Mouse (Mus musculus) embryonic facial prominence, embryonic 11.5 days (tissue): Measurements from ENCODE around the gene Panx2. TPM values are rescaled to one million over a fixed set of nuclear protein-coding genes. Genes with fewer than 3 reads are reported as not detected.

ENCODE experiments used
- ATAC-seq: fragments of 200-750 bp; cut with Nextera tagmentation; replicated peaks from 2 replicates; pipeline ENCODE4 v1.8.0; 2017; ENCODE audit warnings: low read depth; ENCODE audit not compliant: insufficient number of reproducible peaks, low FRiP score, low TSS enrichment
- DNase-seq: peaks from one replicate; pipeline ENCODE4 v3.0.0-alpha.2; 2015; ENCODE audit warnings: low spot score
- H3K27ac ChIP-seq: fragments of 300-500 bp; sonication (generic); replicated peaks from 2 replicates; pipeline ENCODE4 v1.5.1; 2014; ENCODE audit warnings: mild to moderate bottlenecking, low read depth, low read length, control low read depth
- H3K27me3 ChIP-seq: fragments of 300-500 bp; sonication (generic); 2 replicates; pipeline ENCODE4 v1.6.1; 2014; ENCODE audit warnings: mild to moderate bottlenecking, low read length, moderate library complexity, mixed read lengths; ENCODE audit not compliant: control insufficient read depth, insufficient read depth
- H3K36me3 ChIP-seq: fragments of 300-500 bp; sonication (generic); replicated peaks from 2 replicates; pipeline ENCODE4 v1.6.1; 2014; ENCODE audit warnings: low read depth, mild to moderate bottlenecking, low read length, moderate library complexity, mixed read lengths; ENCODE audit not compliant: control insufficient read depth, insufficient read depth
- H3K4me1 ChIP-seq: fragments of 300-500 bp; sonication (generic); 2 replicates; pipeline ENCODE4 v1.6.1; 2014; ENCODE audit warnings: low read length, mixed read lengths; ENCODE audit not compliant: control insufficient read depth, insufficient read depth
- H3K4me2 ChIP-seq: fragments of 300-500 bp; sonication (generic); 2 replicates; pipeline ENCODE4 v1.6.1; 2014; ENCODE audit warnings: low read depth, mild to moderate bottlenecking, control low read depth, low read length, moderate library complexity
- H3K4me3 ChIP-seq: fragments of 300-500 bp; sonication (generic); 2 replicates; pipeline ENCODE4 v1.5.1; 2014; ENCODE audit warnings: low read depth, low read length, control low read depth
- H3K9ac ChIP-seq: fragments of 300-500 bp; sonication (generic); replicated peaks from 2 replicates; pipeline ENCODE4 v1.6.1; 2014; ENCODE audit warnings: mild to moderate bottlenecking, control low read depth, low read length
- H3K9me3 ChIP-seq: fragments of 300-500 bp; sonication (generic); replicated peaks from 2 replicates; pipeline ENCODE4 v1.6.1; 2016; ENCODE audit warnings: mild to moderate bottlenecking, low read length, inconsistent platforms, mixed read lengths; ENCODE audit not compliant: control insufficient read depth
- WGBS: fragments of 180-500 bp; shearing (Covaris S2); extraction: QIAGEN DNeasy Blood & Tissue Kit; methylation state at CpG from one replicate; pipeline ENCODE4 v1.1.7; 2014; 5-methylcytosine and 5-hydroxymethylcytosine counted together
- polyA plus RNA-seq: library from polyadenylated mRNA; unstranded; fragments of >200 nt; fragmentation: Nextera tagmentation; extraction: Ambion mirVana; gene quantifications from 2 replicates; pipeline ENCODE4 v1.2.1, GENCODE M21; 2014

Gene Panx2
- polyA plus RNA-seq, 1 experiment from 2014 or later: 0.24 TPM

- Histone ChIP-seq H3K4me3 (no peak overlapping the region), H3K9me3 (no peaks in the 10 kb centered on the region), H3K4me1 (no peaks in the 10 kb centered on the region), H3K4me2 (no peak overlapping the region), H3K27ac (no peak overlapping the region), H3K27me3 (no peaks in the 10 kb centered on the region), H3K36me3 (peaks cover 18% of the 10 kb centered on the region), H3K9ac (no peak overlapping the region)
- WGBS: 86% methylated on average over 7 of the region's 7 CpGs
- ATAC-seq: no peak
- DNase-seq: no peak
Measured at GRCm38 (mm10) chr15:89098616-89099015, 39.1 kb downstream of the Panx2 start.

- ATAC-seq: no peak
- H3K4me2 ChIP-seq: no peak overlapping the region
Measured at GRCm38 (mm10) chr15:89100823-89101222, 41.3 kb downstream of the Panx2 start.

GRCm38 (mm10) chr15:89102646-89103045, 43.1 kb downstream of the Panx2 start:
- peaks cover 15% of the 10 kb centered on the region for H3K36me3 ChIP-seq
- no peaks in the 10 kb centered on the region for H3K9me3 ChIP-seq
- H3K9ac ChIP-seq: no peak overlapping the region
- H3K4me3 ChIP-seq: no peak overlapping the region
- no peaks in the 10 kb centered on the region for H3K27me3 ChIP-seq
- H3K27ac ChIP-seq: no peak overlapping the region
- 72% methylated on average over 5 of the region's 5 CpGs for WGBS
- H3K4me1 ChIP-seq: no peaks in the 10 kb centered on the region
- no peak overlapping the region for H3K4me2 ChIP-seq
- ATAC-seq (no peak; the same call in 1 of the 2 replicates), DNase-seq (no peak)

More at GRCm38 (mm10) chr15:89100823-89101222, 41.3 kb downstream of the Panx2 start:
- DNase-seq: no peak
- Histone ChIP-seq H3K9me3 (no peaks in the 10 kb centered on the region), H3K4me3 (no peak overlapping the region), H3K27me3 (no peaks in the 10 kb centered on the region), H3K27ac (no peak overlapping the region), H3K4me1 (no peaks in the 10 kb centered on the region), H3K36me3 (peaks cover 15% of the 10 kb centered on the region), H3K9ac (no peak overlapping the region)
- WGBS: 91% methylated on average over 12 of the region's 12 CpGs

- peaks cover 18% of the 10 kb centered on the region for H3K36me3 ChIP-seq
- 88% methylated on average over 10 of the region's 10 CpGs for WGBS
Measured at GRCm38 (mm10) chr15:89103921-89104320, 44.4 kb downstream of the Panx2 start.

GRCm38 (mm10) chr15:89104425-89104824, 44.9 kb downstream of the Panx2 start:
- peaks cover 18% of the 10 kb centered on the region for H3K36me3 ChIP-seq
- no peak overlapping the region for H3K9ac ChIP-seq
- no peak overlapping the region for H3K27ac ChIP-seq
- H3K27me3 ChIP-seq: no peaks in the 10 kb centered on the region
- H3K4me2 ChIP-seq: no peak overlapping the region
- no peaks in the 10 kb centered on the region for H3K9me3 ChIP-seq
- H3K4me3 ChIP-seq: no peak overlapping the region
- ATAC-seq: no peak
- 92% methylated on average over 8 of the region's 8 CpGs for WGBS
- no peak for DNase-seq
- H3K4me1 ChIP-seq: no peaks in the 10 kb centered on the region

More at GRCm38 (mm10) chr15:89103921-89104320, 44.4 kb downstream of the Panx2 start:
- Histone ChIP-seq H3K4me1 (no peaks in the 10 kb centered on the region), H3K4me3 (no peak overlapping the region), H3K27me3 (no peaks in the 10 kb centered on the region), H3K9ac (no peak overlapping the region), H3K9me3 (no peaks in the 10 kb centered on the region), H3K27ac (no peak overlapping the region), H3K4me2 (no peak overlapping the region)
- no peak for DNase-seq
- no peak for ATAC-seq

GRCm38 (mm10) chr15:89106073-89106472, 46.5 kb downstream of the Panx2 start:
- no peak overlapping the region for H3K4me3 ChIP-seq
- ATAC-seq: no peak
- 87% methylated on average over 13 of the region's 13 CpGs for WGBS
- no peaks in the 10 kb centered on the region for H3K27me3 ChIP-seq
- peaks cover 18% of the 10 kb centered on the region for H3K36me3 ChIP-seq
- no peak overlapping the region for H3K27ac ChIP-seq
- no peaks in the 10 kb centered on the region for H3K4me1 ChIP-seq
- no peak overlapping the region for H3K4me2 ChIP-seq
- H3K9ac ChIP-seq: no peak overlapping the region
- DNase-seq: no peak
- no peaks in the 10 kb centered on the region for H3K9me3 ChIP-seq

- Histone ChIP-seq H3K4me2 (no peak overlapping the region), H3K4me3 (no peak overlapping the region), H3K4me1 (no peaks in the 10 kb centered on the region), H3K27ac (no peak overlapping the region), H3K9me3 (no peaks in the 10 kb centered on the region), H3K36me3 (peaks cover 11% of the 10 kb centered on the region), H3K27me3 (no peaks in the 10 kb centered on the region), H3K9ac (no peak overlapping the region)
- ATAC-seq (no peak), DNase-seq (no peak)
- 88% methylated on average over 1 of the region's 1 CpGs for WGBS
Measured at GRCm38 (mm10) chr15:89106976-89107375, 47.4 kb downstream of the Panx2 start.

- no peaks in the 10 kb centered on the region for H3K4me1 ChIP-seq
- 78% methylated on average over 9 of the region's 9 CpGs for WGBS
- peaks cover 8% of the 10 kb centered on the region for H3K36me3 ChIP-seq
- H3K4me3 ChIP-seq: no peak overlapping the region
- no peaks in the 10 kb centered on the region for H3K9me3 ChIP-seq
- H3K9ac ChIP-seq: no peak overlapping the region
- H3K27me3 ChIP-seq: no peaks in the 10 kb centered on the region
- DNase-seq (no peak), ATAC-seq (no peak)
- no peak overlapping the region for H3K27ac ChIP-seq
- H3K4me2 ChIP-seq: no peak overlapping the region
Measured at GRCm38 (mm10) chr15:89110147-89110546, 50.6 kb downstream of the Panx2 start.
